Mouse (Mus musculus) midbrain, embryonic 14.5 days (tissue): ENCODE results near the gene Cnot6. TPM values are rescaled to one million over a fixed set of nuclear protein-coding genes. Genes with fewer than 3 reads are reported as not detected.
A peak's percentile ranks its signal among the peaks of the same experiment; 100 is the strongest.

Experiments used
- ATAC-seq: fragments of 200-750 bp; cut with Nextera tagmentation; 2 replicates; pipeline ENCODE4 v1.8.0; 2017; ENCODE audit warnings: moderate number of reproducible peaks, moderate library complexity; ENCODE audit not compliant: low FRiP score, low TSS enrichment
- DNase-seq: peaks from one replicate; pipeline ENCODE4 v3.0.0-alpha.2; 2015
- H3K27ac ChIP-seq: fragments of 300-500 bp; sonication (generic); replicated peaks from 2 replicates; pipeline ENCODE4 v1.5.1; 2014; ENCODE audit warnings: mild to moderate bottlenecking, low read depth, low read length, moderate library complexity
- H3K27me3 ChIP-seq: fragments of 300-500 bp; sonication (generic); 2 replicates; pipeline ENCODE4 v1.6.1; 2014; ENCODE audit warnings: low read length, control low read depth, mixed read lengths; ENCODE audit not compliant: control insufficient read depth, insufficient read depth
- H3K36me3 ChIP-seq: fragments of 300-500 bp; sonication (generic); 2 replicates; pipeline ENCODE4 v1.6.1; 2014; ENCODE audit warnings: low read length, control low read depth; ENCODE audit not compliant: control insufficient read depth, insufficient read depth
- H3K4me1 ChIP-seq: fragments of 300-500 bp; sonication (generic); 2 replicates; pipeline ENCODE4 v1.6.1; 2014; ENCODE audit warnings: mild to moderate bottlenecking, antibody characterized with exemption, low read length, control low read depth; ENCODE audit not compliant: control insufficient read depth, insufficient read depth
- H3K4me2 ChIP-seq: fragments of 300-500 bp; sonication (generic); 2 replicates; pipeline ENCODE4 v1.6.1; 2014; ENCODE audit warnings: mild to moderate bottlenecking, low read length, moderate library complexity
- H3K4me3 ChIP-seq: fragments of 300-500 bp; sonication (generic); replicated peaks from 2 replicates; pipeline ENCODE4 v1.5.1; 2014; ENCODE audit warnings: low read depth, low read length
- H3K9ac ChIP-seq: fragments of 300-500 bp; sonication (generic); replicated peaks from 2 replicates; pipeline ENCODE4 v1.6.1; 2014; ENCODE audit warnings: mild to moderate bottlenecking, low read length, moderate library complexity
- H3K9me3 ChIP-seq: fragments of 300-500 bp; sonication (generic); 2 replicates; pipeline ENCODE4 v1.6.1; 2016; ENCODE audit warnings: low read length, control low read depth, mixed read lengths; ENCODE audit not compliant: control insufficient read depth
- WGBS: fragments of 180-500 bp; shearing (Covaris S2); extraction: QIAGEN DNeasy Blood & Tissue Kit; methylation state at CpG from one replicate; pipeline ENCODE4 v1.1.7; 2014; 5-methylcytosine and 5-hydroxymethylcytosine counted together
- polyA plus RNA-seq: library from polyadenylated mRNA; unstranded; fragments of >200 nt; fragmentation: Nextera tagmentation; extraction: Ambion mirVana; gene quantifications from 2 replicates; pipeline ENCODE4 v1.2.1, GENCODE M21; 2014

The Cnot6 gene
- 55.9 and 57.6 TPM in 2 replicates for polyA plus RNA-seq

DNA sequence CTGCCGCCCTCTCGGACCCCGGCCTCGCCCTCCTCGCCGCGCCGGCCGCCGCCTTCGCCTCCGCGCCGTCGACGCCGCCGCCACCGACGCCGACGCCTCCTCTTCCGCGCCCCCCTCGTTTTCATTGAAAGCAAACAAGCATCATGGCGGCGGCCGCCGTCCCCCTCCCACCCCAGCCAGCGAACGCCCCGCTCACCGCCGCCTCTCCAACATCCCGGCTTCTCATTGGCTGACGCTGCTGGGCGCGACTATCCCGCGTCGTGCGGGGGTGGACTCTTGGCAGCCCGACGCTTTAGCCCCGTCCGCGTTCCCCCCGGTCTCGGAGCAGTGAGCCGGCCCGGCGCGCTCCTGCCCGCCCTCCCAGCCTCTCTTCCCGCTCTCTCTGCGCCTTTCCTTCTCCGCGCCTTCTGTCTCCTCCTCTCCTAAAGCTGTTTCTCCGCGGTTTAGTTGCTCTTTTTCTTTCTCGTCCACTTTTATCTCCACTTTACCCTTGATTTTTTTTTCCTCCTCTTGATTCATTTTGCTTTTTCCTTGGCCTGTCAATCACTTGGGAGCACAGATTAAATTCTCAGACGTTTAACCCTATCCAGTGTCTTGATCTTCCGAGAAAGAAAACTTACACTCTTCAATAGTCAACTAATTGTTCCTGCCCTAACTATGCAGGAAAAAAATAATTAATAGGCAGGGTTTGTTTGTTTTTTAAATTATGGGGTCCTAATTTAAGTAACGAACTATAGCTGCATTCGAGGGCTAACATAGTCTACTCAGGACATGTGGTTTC lies at the start of gene Cnot6:
Gene Cnot6, minus strand, starts transcription at position 169 of the 781 bp plus-strand sequence.
- Histone ChIP-seq H3K4me2 (peak within 1 kb of the TSS; percentile 72), H3K4me1 (peaks cover 30% of the 10 kb centered on the region), H3K4me3 (peak within 1 kb of the TSS; percentile 98), H3K36me3 (no peaks in the 10 kb centered on the region), H3K27me3 (no peaks in the 10 kb centered on the region), H3K9ac (peak within 1 kb of the TSS; percentile 98), H3K9me3 (no peaks in the 10 kb centered on the region), H3K27ac (peak within 1 kb of the TSS; percentile 97)
- ATAC-seq = peak; percentile 97
- peak; percentile 99 for DNase-seq
- 1% methylated on average over 64 of the region's 65 CpGs for WGBS

GRCm38 (mm10) chr11:49761130-49761529 lies 48.6 kb upstream of the Cnot6 start:
- 95% methylated on average over 5 of the region's 5 CpGs for WGBS
- Histone ChIP-seq H3K36me3 (no peaks in the 10 kb centered on the region), H3K4me1 (0 out of 2 replicates have a peak, but pooled peaks cover 3% of the 10 kb centered on the region), H3K9ac (no peak overlapping the region), H3K27ac (no peak overlapping the region), H3K27me3 (no peaks in the 10 kb centered on the region), H3K4me2 (no peak overlapping the region), H3K9me3 (no peaks in the 10 kb centered on the region), H3K4me3 (no peak overlapping the region)
- ATAC-seq = no peak
- DNase-seq = no peak

DNA sequence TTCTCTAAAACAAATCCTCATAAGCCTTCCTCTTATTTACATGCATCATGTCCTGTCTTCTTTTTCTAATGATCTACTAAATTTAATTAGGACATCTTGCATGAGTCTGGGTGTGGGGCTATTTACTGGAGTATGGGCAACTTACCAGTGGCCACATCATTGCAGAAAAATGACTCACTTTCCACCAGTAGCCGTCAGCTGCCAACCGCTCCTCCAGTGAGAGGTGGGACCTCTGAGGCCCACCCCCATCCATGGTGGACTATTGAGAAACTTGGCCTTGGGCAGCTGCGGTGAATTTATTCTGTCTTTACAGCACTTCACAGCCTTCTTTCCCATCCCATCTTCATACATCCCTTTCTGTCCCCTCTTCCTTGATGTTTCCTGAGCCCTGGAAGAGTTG lies 45.6 kb upstream of the Cnot6 start:
- Histone ChIP-seq H3K27me3 (no peaks in the 10 kb centered on the region), H3K9me3 (no peaks in the 10 kb centered on the region), H3K4me3 (no peak overlapping the region), H3K36me3 (no peaks in the 10 kb centered on the region), H3K4me1 (no peaks in the 10 kb centered on the region), H3K4me2 (no peak overlapping the region), H3K9ac (no peak overlapping the region), H3K27ac (no peak overlapping the region)
- 91% methylated on average over 3 of the region's 3 CpGs for WGBS
- DNase-seq (no peak), ATAC-seq (no peak)

- H3K27me3 ChIP-seq = no peaks in the 10 kb centered on the region
- H3K36me3 ChIP-seq = no peaks in the 10 kb centered on the region
- no peaks in the 10 kb centered on the region for H3K9me3 ChIP-seq
- H3K4me1 ChIP-seq = no peaks in the 10 kb centered on the region
- no peak overlapping the region for H3K9ac ChIP-seq
- no peak overlapping the region for H3K4me2 ChIP-seq
- 64% methylated on average over 12 of the region's 12 CpGs for WGBS
- H3K4me3 ChIP-seq = no peak overlapping the region
- ATAC-seq (no peak), DNase-seq (no peak)
- H3K27ac ChIP-seq = no peak overlapping the region
Measured at GRCm38 (mm10) chr11:49754958-49755665, 42.6 kb upstream of the Cnot6 start.

DNA sequence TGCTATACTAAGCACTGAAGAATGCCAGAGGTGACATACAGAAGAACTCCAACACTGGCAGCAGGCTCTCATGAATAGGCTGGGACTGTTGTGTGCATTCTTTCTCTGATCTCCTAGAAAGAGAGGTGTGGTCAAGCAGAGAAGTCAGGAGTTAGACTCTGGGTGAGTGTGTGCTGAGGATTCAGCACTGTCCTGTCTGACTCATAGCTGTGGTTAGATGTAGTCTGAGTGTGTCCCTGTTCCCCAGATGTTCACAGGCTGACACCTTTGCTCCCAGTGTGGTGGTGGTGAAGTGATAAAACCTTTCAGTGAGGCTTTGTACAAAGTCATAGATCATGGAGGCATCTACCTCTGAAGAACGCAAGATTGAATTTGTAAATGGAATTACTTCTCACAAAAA lies 34.2 kb upstream of the Cnot6 start:
- no peaks in the 10 kb centered on the region for H3K36me3 ChIP-seq
- DNase-seq (no peak), ATAC-seq (no peak)
- H3K27ac ChIP-seq = no peak overlapping the region
- H3K4me1 ChIP-seq = no peaks in the 10 kb centered on the region
- H3K27me3 ChIP-seq = no peaks in the 10 kb centered on the region
- peaks cover 12% of the 10 kb centered on the region for H3K9me3 ChIP-seq
- 97% methylated on average over 1 of the region's 1 CpGs for WGBS
- H3K4me2 ChIP-seq = no peak overlapping the region
- H3K9ac ChIP-seq = no peak overlapping the region
- H3K4me3 ChIP-seq = no peak overlapping the region

DNA sequence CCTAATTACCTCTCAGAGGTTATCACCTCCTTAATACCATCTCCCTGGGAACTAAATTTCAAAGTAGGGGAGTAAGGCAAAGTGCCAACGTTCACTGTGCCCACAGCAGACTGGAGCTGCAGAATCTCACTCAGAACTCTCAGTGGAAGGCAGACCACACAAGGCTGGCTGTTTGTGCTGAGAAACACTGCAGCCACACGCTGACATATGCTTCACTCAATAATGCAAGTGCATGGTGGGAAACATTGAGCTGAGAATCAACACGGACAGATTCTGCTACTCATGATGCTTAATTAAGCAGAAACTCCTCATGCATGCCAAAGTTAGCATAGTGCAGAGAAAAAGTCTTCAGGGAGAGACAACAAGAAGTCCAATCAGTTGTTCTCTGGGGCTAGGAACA lies 33.3 kb upstream of the Cnot6 start:
- WGBS = 82% methylated on average over 3 of the region's 3 CpGs
- Histone ChIP-seq H3K4me3 (no peak overlapping the region), H3K4me2 (no peak overlapping the region), H3K27ac (no peak overlapping the region), H3K27me3 (no peaks in the 10 kb centered on the region), H3K36me3 (no peaks in the 10 kb centered on the region), H3K9ac (no peak overlapping the region), H3K9me3 (peaks cover 12% of the 10 kb centered on the region), H3K4me1 (no peaks in the 10 kb centered on the region)
- ATAC-seq (no peak), DNase-seq (no peak)

DNA sequence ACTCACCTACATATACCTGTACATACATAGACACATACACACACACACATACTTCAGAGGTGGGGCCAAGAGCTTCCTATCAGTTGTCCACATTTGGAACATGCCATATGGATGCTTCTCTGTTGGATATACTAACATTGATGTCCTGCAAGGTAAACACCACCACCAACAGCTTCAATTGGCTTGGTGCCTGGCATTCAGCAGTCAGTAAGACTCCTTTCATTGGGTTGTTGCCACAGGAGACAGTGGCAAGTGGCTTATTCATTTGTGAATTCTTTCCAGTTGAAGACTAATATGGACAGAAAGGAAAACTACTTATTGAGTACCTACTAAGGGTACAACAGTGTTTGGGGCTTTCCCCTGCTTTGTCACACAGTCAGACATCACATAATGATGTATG lies 32.5 kb upstream of the Cnot6 start:
- Histone ChIP-seq H3K36me3 (no peaks in the 10 kb centered on the region), H3K9me3 (peaks cover 12% of the 10 kb centered on the region), H3K27me3 (no peaks in the 10 kb centered on the region), H3K9ac (no peak overlapping the region), H3K4me1 (no peaks in the 10 kb centered on the region), H3K4me3 (no peak overlapping the region), H3K4me2 (no peak overlapping the region), H3K27ac (no peak overlapping the region)
- no peak for DNase-seq
- ATAC-seq = no peak

DNA sequence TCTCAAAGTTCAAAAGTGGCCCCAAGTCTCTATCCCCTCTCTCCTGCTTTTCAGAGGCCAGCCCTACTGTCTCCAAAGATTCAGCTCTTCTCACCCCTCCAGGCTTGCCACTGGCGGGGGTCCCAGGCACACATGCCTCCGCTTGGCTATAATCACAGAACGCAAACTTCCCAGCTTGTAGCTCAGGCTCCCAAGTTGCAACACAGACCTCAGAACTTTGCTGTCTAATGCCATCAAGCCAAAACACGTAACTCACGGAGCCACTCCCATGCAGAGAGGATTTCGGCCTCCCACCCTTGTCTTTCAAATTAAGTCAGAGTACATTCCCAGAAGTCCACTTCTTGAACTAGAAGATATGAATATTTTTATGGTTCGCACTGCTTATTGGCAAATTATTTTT lies 31.1 kb upstream of the Cnot6 start:
- 93% methylated on average over 7 of the region's 7 CpGs for WGBS
- no peaks in the 10 kb centered on the region for H3K36me3 ChIP-seq
- peaks cover 3% of the 10 kb centered on the region for H3K9me3 ChIP-seq
- no peak overlapping the region for H3K4me2 ChIP-seq
- DNase-seq = no peak
- no peak overlapping the region for H3K4me3 ChIP-seq
- no peaks in the 10 kb centered on the region for H3K27me3 ChIP-seq
- ATAC-seq = no peak
- no peak overlapping the region for H3K9ac ChIP-seq
- H3K27ac ChIP-seq = no peak overlapping the region
- H3K4me1 ChIP-seq = no peaks in the 10 kb centered on the region

- H3K36me3 ChIP-seq = no peaks in the 10 kb centered on the region
- no peak overlapping the region for H3K4me3 ChIP-seq
- no peak overlapping the region for H3K4me2 ChIP-seq
- no peak for ATAC-seq
- no peaks in the 10 kb centered on the region for H3K9me3 ChIP-seq
- DNase-seq = no peak
- H3K27me3 ChIP-seq = no peaks in the 10 kb centered on the region
- no peak overlapping the region for H3K9ac ChIP-seq
- WGBS = 68% methylated on average over 8 of the region's 8 CpGs
- no peak overlapping the region for H3K27ac ChIP-seq
- H3K4me1 ChIP-seq = no peaks in the 10 kb centered on the region
Measured at GRCm38 (mm10) chr11:49742248-49742647, 29.7 kb upstream of the Cnot6 start.
